Mouse (Mus musculus) limb, embryonic 10.5 days (tissue): ENCODE data around the gene Mcrip1. TPM values are rescaled to one million over a fixed set of nuclear protein-coding genes. Genes with fewer than 3 reads are reported as not detected.
"Not testable (repeated sequence)": the region's sequence is repeated elsewhere in the genome, so short reads cannot be mapped to it uniquely, and the experiment has no call there.

Experiments used
- DNase-seq: peaks from one replicate; pipeline ENCODE4 v3.0.0-alpha.2; 2017; ENCODE audit warnings: low spot score
- H3K27ac ChIP-seq: fragments of 300-500 bp; sonication (generic); 2 replicates; pipeline ENCODE4 v1.5.1; 2016; ENCODE audit warnings: mild to moderate bottlenecking
- H3K27me3 ChIP-seq: fragments of 300-500 bp; sonication (generic); 2 replicates; pipeline ENCODE4 v1.6.1; 2016; ENCODE audit warnings: low read depth, mild to moderate bottlenecking; ENCODE audit not compliant: poor library complexity, severe bottlenecking
- H3K36me3 ChIP-seq: fragments of 300-500 bp; sonication (generic); 2 replicates; pipeline ENCODE4 v1.6.1; 2016; ENCODE audit warnings: mild to moderate bottlenecking, moderate library complexity
- H3K4me1 ChIP-seq: fragments of 300-500 bp; sonication (generic); 2 replicates; pipeline ENCODE4 v1.6.1; 2016
- H3K4me3 ChIP-seq: fragments of 300-500 bp; sonication (generic); 2 replicates; pipeline ENCODE4 v1.5.1; 2016; ENCODE audit warnings: mild to moderate bottlenecking, moderate library complexity
- H3K9me3 ChIP-seq: fragments of 300-500 bp; sonication (generic); replicated peaks from 2 replicates; pipeline ENCODE4 v1.6.1; 2016; ENCODE audit warnings: mild to moderate bottlenecking
- WGBS: fragments of 180-500 bp; shearing (Covaris S2); methylation state at CpG from one replicate; pipeline ENCODE4 v1.1.7; 2016; 5-methylcytosine and 5-hydroxymethylcytosine counted together
- polyA plus RNA-seq: library from polyadenylated mRNA; unstranded; fragments of >200 nt; fragmentation: Nextera tagmentation; extraction: Ambion mirVana; gene quantifications from 2 replicates; pipeline ENCODE4 v1.2.1, GENCODE M21; 2016

The Mcrip1 gene
- polyA plus RNA-seq, 1 experiment from 2014 or later, result 235 TPM

GRCm38 (mm10) chr11:120571754-120572416, 22.4 kb upstream of the Mcrip1 start:
- DNase-seq, result peak; percentile 38
- H3K36me3 ChIP-seq, result peaks cover 55% of the 10 kb centered on the region

GRCm38 (mm10) chr11:120571122-120571521, 21.6 kb upstream of the Mcrip1 start:
- peaks cover 57% of the 10 kb centered on the region for H3K36me3 ChIP-seq
- H3K27me3 ChIP-seq, result no peaks in the 10 kb centered on the region
- H3K27ac ChIP-seq, result 0 out of 2 replicates have a peak overlapping the region, but pooled peaks have one; percentile 94
- H3K9me3 ChIP-seq, result no peaks in the 10 kb centered on the region
- H3K4me3 ChIP-seq, result peak overlapping the region; percentile 100
- DNase-seq, result no peak
- H3K4me1 ChIP-seq, result peaks cover 21% of the 10 kb centered on the region
- 80% methylated on average over 3 of the region's 3 CpGs for WGBS

More at GRCm38 (mm10) chr11:120571754-120572416, 22.4 kb upstream of the Mcrip1 start:
- Histone ChIP-seq H3K9me3 (no peaks in the 10 kb centered on the region), H3K4me1 (peaks cover 21% of the 10 kb centered on the region), H3K27ac (peak overlapping the region; percentile 94), H3K27me3 (no peaks in the 10 kb centered on the region), H3K4me3 (peak overlapping the region; percentile 100)
- WGBS, result 15% methylated on average over 11 of the region's 11 CpGs

- Histone ChIP-seq H3K36me3 (peaks cover 84% of the 10 kb centered on the region), H3K4me1 (peaks cover 12% of the 10 kb centered on the region), H3K4me3 (no peak overlapping the region), H3K27ac (no peak overlapping the region), H3K9me3 (no peaks in the 10 kb centered on the region), H3K27me3 (no peaks in the 10 kb centered on the region)
- 97% methylated on average over 6 of the region's 6 CpGs for WGBS
- no peak for DNase-seq
Observed at GRCm38 (mm10) chr11:120568324-120568723, 18.8 kb upstream of the Mcrip1 start.

GRCm38 (mm10) chr11:120565114-120565513, 15.6 kb upstream of the Mcrip1 start:
- DNase-seq, result no peak
- Histone ChIP-seq H3K27me3 (no peaks in the 10 kb centered on the region), H3K27ac (no peak overlapping the region), H3K4me3 (no peak overlapping the region), H3K4me1 (no peaks in the 10 kb centered on the region; the same call in 1 of the 2 replicates), H3K36me3 (peaks cover 99% of the 10 kb centered on the region), H3K9me3 (no peaks in the 10 kb centered on the region)
- WGBS, result 88% methylated on average over 9 of the region's 9 CpGs

DNA sequence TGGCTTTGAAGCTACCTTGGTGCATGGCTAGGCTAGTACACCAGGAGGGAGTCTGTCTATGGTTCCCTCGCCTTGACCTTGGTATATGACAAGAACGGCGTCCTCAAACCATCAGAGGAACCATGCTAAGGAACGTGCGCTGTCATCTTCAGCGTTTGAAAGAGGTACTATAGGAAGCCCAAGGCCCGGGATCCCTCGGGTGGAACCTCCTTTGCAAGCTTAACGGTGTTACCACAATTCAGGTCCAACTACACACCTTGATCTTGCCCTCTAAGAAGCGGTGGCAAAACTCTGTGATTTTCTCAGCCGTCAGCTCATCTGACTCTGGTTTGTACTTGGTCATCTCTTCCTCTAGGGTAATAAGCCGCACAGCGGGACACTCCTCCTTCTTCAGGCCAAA, 13.4 kb upstream of the Mcrip1 start:
- Histone ChIP-seq H3K9me3 (no peaks in the 10 kb centered on the region), H3K27me3 (no peaks in the 10 kb centered on the region), H3K27ac (no peak overlapping the region), H3K4me3 (no peak overlapping the region), H3K36me3 (peaks cover 96% of the 10 kb centered on the region), H3K4me1 (no peaks in the 10 kb centered on the region)
- 95% methylated on average over 13 of the region's 13 CpGs for WGBS
- no peak for DNase-seq

DNA sequence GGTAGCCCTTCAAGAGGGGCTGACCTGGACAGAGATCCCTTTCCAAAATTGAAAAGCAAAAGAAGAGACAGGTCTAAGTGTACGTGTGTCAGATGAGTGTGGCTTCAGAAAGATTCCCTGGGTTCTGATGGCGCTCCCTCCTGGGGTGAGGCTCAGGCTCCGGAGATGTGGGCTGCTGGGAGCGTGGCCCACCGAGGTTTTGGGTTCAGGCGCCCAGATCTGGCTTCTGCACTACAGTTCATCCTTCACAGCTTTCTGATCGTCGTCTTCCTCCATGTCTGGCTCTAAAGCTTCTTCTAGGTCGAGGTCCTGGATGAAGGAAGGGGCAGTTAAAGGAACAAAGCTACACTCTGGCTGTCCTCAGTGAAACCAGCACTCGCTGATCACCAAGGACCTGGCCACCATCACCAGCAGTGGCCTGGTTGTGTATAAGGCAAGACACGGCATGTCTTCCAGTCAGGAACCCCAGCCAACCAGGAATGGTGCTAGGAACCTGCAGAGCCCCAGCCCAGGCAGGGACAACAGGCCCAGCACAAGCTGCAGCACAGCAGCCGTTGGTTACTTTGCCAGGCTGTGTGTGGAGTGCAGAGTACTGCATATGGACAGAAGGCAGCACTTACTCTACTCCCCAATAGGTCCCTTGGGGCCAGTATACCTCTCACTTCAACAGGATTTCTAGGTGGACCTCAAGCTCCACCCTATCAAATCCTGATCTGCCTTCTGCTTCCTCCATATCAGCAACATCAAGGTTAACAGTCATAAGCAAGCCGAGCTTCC, 11.6 kb upstream of the Mcrip1 start:
- Histone ChIP-seq H3K36me3 (peaks cover 84% of the 10 kb centered on the region), H3K4me1 (no peaks in the 10 kb centered on the region), H3K4me3 (no peak overlapping the region), H3K27me3 (no peaks in the 10 kb centered on the region), H3K27ac (no peak overlapping the region), H3K9me3 (no peaks in the 10 kb centered on the region)
- DNase-seq, result no peak
- 93% methylated on average over 13 of the region's 13 CpGs for WGBS

DNA sequence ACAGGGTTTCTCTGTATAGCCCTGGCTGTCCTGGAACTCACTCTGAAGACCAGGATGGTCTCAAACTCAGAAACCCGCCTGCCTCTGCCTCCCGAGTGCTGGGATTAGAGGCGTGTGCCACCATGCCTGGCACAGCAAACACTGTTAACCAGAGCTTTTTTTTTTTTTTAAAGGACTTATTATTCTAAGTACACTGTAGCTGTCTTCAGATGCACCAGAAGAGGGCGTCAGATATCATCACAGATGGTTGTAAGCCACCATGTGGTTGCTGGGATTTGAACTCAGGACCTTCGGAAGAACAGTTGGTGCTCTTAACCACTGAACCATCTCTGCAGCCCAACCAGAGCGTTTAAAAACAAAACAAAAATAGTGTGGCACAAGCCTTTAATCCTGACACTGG, 9.3 kb upstream of the Mcrip1 start:
- H3K4me1 ChIP-seq, H3K27me3 ChIP-seq, H3K27ac ChIP-seq, H3K9me3 ChIP-seq, H3K4me3 ChIP-seq, DNase-seq: not testable (repeated sequence)
- peaks cover 61% of the 10 kb centered on the region for H3K36me3 ChIP-seq
- WGBS, result 85% methylated on average over 6 of the region's 6 CpGs

- Histone ChIP-seq H3K9me3 (no peaks in the 10 kb centered on the region), H3K4me1 (peaks cover 6% of the 10 kb centered on the region), H3K36me3 (peaks cover 26% of the 10 kb centered on the region), H3K4me3 (no peak overlapping the region), H3K27me3 (no peaks in the 10 kb centered on the region), H3K27ac (no peak overlapping the region)
- no peak for DNase-seq
- WGBS, result 81% methylated on average over 2 of the region's 2 CpGs
Observed at GRCm38 (mm10) chr11:120555260-120555659, 5.7 kb upstream of the Mcrip1 start.

DNA sequence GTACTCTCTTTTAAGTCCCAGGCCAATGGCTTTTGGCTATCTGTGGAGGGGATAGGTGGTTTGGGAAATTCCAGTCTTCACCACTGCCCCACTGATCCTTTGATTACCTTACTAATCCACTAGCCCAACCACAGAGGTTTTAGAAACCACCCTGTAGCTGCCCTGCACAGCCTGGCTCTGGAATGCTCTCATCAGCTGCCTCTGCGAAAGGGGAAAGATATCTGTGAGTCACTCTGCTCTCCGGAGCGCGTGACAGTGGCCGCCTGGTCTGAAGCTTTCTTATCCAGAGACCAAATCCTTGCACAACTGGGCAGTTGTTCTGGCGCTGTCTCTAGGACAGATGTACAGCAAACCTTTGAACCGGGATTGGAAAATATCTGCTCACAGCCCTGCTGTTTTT, 5.3 kb upstream of the Mcrip1 start:
- 85% methylated on average over 7 of the region's 7 CpGs for WGBS

GRCm38 (mm10) chr11:120552736-120553135, 3.2 kb upstream of the Mcrip1 start:
- Histone ChIP-seq H3K4me1 (peaks cover 29% of the 10 kb centered on the region), H3K9me3 (no peaks in the 10 kb centered on the region), H3K4me3 (no peak overlapping the region), H3K36me3 (peaks cover 7% of the 10 kb centered on the region), H3K27me3 (no peaks in the 10 kb centered on the region), H3K27ac (no peak overlapping the region)
- no peak for DNase-seq
- 83% methylated on average over 5 of the region's 5 CpGs for WGBS

More for the DNA sequence above, 5.3 kb upstream of the Mcrip1 start:
- Histone ChIP-seq H3K27ac (no peak overlapping the region), H3K27me3 (no peaks in the 10 kb centered on the region), H3K9me3 (no peaks in the 10 kb centered on the region), H3K36me3 (peaks cover 21% of the 10 kb centered on the region), H3K4me1 (peaks cover 10% of the 10 kb centered on the region), H3K4me3 (no peak overlapping the region)
- no peak for DNase-seq

DNA sequence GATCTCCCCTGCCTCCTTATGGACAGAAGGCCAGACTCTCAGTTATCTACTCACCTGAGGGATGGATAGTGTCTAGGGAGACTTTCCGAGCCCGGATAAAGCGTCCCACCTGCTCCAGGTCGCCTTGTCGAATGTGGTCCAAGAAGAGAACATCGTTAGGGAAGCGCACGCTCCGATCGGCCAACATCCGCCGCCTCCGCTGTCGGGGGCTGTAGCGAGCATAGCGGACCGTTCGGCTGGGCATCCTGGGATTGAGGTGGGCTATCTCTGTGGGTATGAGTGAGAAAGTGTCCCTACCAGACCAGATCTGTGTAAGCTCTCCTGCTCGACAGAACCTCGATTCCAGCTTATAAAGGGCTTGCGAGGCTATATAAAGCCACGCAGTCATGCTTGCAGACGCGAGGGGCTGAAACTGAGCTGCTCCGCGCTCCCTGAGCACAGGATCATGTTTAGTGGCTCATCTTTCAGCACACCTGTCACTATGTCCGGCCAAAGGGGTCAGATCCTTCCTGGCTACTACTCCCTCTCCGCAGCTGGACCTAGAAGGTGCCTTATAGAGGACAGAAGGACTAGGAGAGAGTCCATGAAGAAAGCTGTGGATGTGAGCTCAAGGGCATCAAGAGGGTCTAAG, 1.4 kb upstream of the Mcrip1 start, which contains the start of gene Ppp1r27:
Gene Ppp1r27 (minus strand): TSS at position 323 of the 631 bp plus-strand sequence.
- H3K36me3 ChIP-seq, result peaks cover 17% of the 10 kb centered on the region
- peaks cover 33% of the 10 kb centered on the region for H3K4me1 ChIP-seq
- H3K4me3 ChIP-seq, result peak within 1 kb of the TSS; percentile 91
- peak within 1 kb of the TSS; percentile 97 for H3K27ac ChIP-seq
- H3K27me3 ChIP-seq, result no peaks in the 10 kb centered on the region
- no peak for DNase-seq
- WGBS, result 95% methylated on average over 28 of the region's 28 CpGs
- H3K9me3 ChIP-seq, result no peaks in the 10 kb centered on the region

DNA sequence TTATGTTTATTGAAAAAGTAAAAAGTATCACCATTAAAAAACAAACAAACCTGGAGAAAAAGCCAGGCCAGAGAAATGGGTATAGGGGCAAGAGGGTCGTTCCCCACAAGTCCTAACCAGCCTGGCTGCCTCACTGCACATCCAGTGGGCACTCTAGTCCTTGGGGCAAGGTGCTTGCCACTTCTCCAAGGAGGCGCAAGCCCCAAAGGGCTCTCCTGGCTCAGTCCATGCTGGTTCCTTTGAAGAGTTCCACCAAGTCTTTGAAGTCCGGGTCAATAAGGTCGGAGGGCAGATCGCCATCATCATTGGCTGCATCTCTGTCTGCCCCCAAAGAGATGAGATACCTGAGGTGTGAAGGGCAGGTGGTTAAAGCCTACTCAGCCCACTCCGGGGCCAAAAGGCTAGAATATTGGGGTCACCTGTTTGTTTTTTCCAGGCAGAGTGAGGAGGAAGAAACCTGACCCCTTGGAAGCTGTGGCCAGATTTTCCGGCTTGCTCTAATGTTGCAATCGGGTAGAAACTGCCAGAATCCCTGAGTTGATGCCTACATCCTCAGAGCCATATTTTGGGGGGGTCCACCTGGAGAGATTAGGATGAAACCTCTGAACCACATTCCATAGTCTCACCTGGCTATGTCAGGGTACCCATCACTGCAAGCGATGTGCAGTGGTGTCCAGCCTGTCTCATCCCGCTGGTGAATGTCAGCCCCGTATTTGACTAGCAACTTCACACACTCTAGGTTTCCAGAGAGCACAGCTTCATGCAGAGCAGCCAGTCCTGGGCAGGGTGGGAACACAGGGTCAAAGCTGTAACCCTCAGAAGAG, 671 bp upstream of the Mcrip1 start:
- no peaks in the 10 kb centered on the region for H3K9me3 ChIP-seq
- no peaks in the 10 kb centered on the region for H3K27me3 ChIP-seq
- peak overlapping the region; percentile 91 for H3K4me3 ChIP-seq
- peaks cover 24% of the 10 kb centered on the region for H3K36me3 ChIP-seq
- H3K4me1 ChIP-seq, result peaks cover 33% of the 10 kb centered on the region
- 69% methylated on average over 11 of the region's 11 CpGs for whole genome bisulfite sequencing
- H3K27ac ChIP-seq, result peak overlapping the region; percentile 97
- DNase-seq, result no peak
